Mouse (Mus musculus) lung, postnatal 36 days (tissue): ENCODE results near the gene Aldh1a1.
"Not testable (repeated sequence)": the region's sequence is repeated elsewhere in the genome, so short reads cannot be mapped to it uniquely, and the experiment has no call there.

Experiments used
- DNase-seq: peaks from one replicate; pipeline ENCODE4 v3.0.0; 2022; ENCODE audit warnings: mixed read lengths

Aldh1a1 gene

GRCm38 (mm10) chr19:20557211-20557610, 64.7 kb downstream of the Aldh1a1 start:
- DNase-seq, result no peak

- DNase-seq, result no peak
These were observed 65.6 kb downstream of the Aldh1a1 start for GRCm38 (mm10) chr19:20558069-20558468.

- no peak for DNase-seq
These were observed 66.0 kb downstream of the Aldh1a1 start for GRCm38 (mm10) chr19:20558544-20558943.

GRCm38 (mm10) chr19:20558952-20559351, 66.4 kb downstream of the Aldh1a1 start:
- DNase-seq, result peak; percentile 32

GRCm38 (mm10) chr19:20559952-20560351, 67.4 kb downstream of the Aldh1a1 start:
- no peak for DNase-seq

GRCm38 (mm10) chr19:20562396-20562795, 69.9 kb downstream of the Aldh1a1 start:
- DNase-seq, result no peak

- DNase-seq, result peak; percentile 10
These were observed 73.8 kb downstream of the Aldh1a1 start for GRCm38 (mm10) chr19:20566294-20566693.

GRCm38 (mm10) chr19:20567039-20567438, 74.5 kb downstream of the Aldh1a1 start:
- no peak for DNase-seq

- no peak for DNase-seq
These were observed 84.5 kb downstream of the Aldh1a1 start for GRCm38 (mm10) chr19:20576984-20577383.

GRCm38 (mm10) chr19:20577429-20577828, 84.9 kb downstream of the Aldh1a1 start:
- DNase-seq, result no peak

GRCm38 (mm10) chr19:20599951-20600350, 107.4 kb downstream of the Aldh1a1 start:
- DNase-seq, result peak; percentile 61

- peak; percentile 82 for DNase-seq
These were observed 109.2 kb downstream of the Aldh1a1 start for GRCm38 (mm10) chr19:20601739-20602138.

GRCm38 (mm10) chr19:20603212-20603611, 110.7 kb downstream of the Aldh1a1 start:
- no peak for DNase-seq

GRCm38 (mm10) chr19:20603866-20604265, 111.4 kb downstream of the Aldh1a1 start:
- no peak for DNase-seq

GRCm38 (mm10) chr19:20614252-20614930, 121.9 kb downstream of the Aldh1a1 start:
- DNase-seq, result peak; percentile 21

- DNase-seq, result no peak
These were observed 129.9 kb downstream of the Aldh1a1 start for GRCm38 (mm10) chr19:20622434-20622833.

- DNase-seq, result no peak
These were observed 130.9 kb downstream of the Aldh1a1 start for GRCm38 (mm10) chr19:20623416-20623815.

- no peak for DNase-seq
These were observed 138.5 kb downstream of the Aldh1a1 start for GRCm38 (mm10) chr19:20631020-20631419.

- no peak for DNase-seq
These were observed 141.6 kb downstream of the Aldh1a1 start for GRCm38 (mm10) chr19:20633876-20634691.

GRCm38 (mm10) chr19:20644346-20644745, 151.8 kb downstream of the Aldh1a1 start:
- DNase-seq, result no peak

GRCm38 (mm10) chr19:20647496-20647895, 155.0 kb downstream of the Aldh1a1 start:
- DNase-seq, result not testable (repeated sequence)

- DNase-seq, result no peak
These were observed 157.5 kb downstream of the Aldh1a1 start for GRCm38 (mm10) chr19:20650008-20650407.

GRCm38 (mm10) chr19:20653082-20653676, 160.7 kb downstream of the Aldh1a1 start:
- no peak for DNase-seq
